Mouse (Mus musculus) neural tube, embryonic 14.5 days (tissue): ENCODE measurements around the gene Btnl2. TPM values are rescaled to one million over a fixed set of nuclear protein-coding genes. Genes with fewer than 3 reads are reported as not detected.
A peak's percentile ranks its signal among the peaks of the same experiment; 100 is the strongest.

Experiments used
- ATAC-seq: fragments of 200-750 bp; cut with Nextera tagmentation; 2 replicates; pipeline ENCODE4 v1.8.0; 2017; ENCODE audit warnings: low read depth, mild to moderate bottlenecking, moderate TSS enrichment, moderate library complexity
- H3K27ac ChIP-seq: fragments of 300-500 bp; sonication (generic); 2 replicates; pipeline ENCODE4 v1.5.1; 2014; ENCODE audit warnings: low read depth, mild to moderate bottlenecking, control low read depth, low read length, moderate library complexity, mixed read lengths
- H3K27me3 ChIP-seq: fragments of 300-500 bp; sonication (generic); 2 replicates; pipeline ENCODE4 v1.6.1; 2014; ENCODE audit warnings: low read length; ENCODE audit not compliant: control insufficient read depth, insufficient read depth
- H3K36me3 ChIP-seq: fragments of 300-500 bp; sonication (generic); 2 replicates; pipeline ENCODE4 v1.6.1; 2014; ENCODE audit warnings: low read length, mixed read lengths; ENCODE audit not compliant: control insufficient read depth, insufficient read depth
- H3K4me1 ChIP-seq: fragments of 300-500 bp; sonication (generic); 2 replicates; pipeline ENCODE4 v1.6.1; 2014; ENCODE audit warnings: low read length; ENCODE audit not compliant: control insufficient read depth, insufficient read depth
- H3K4me2 ChIP-seq: fragments of 300-500 bp; sonication (generic); 2 replicates; pipeline ENCODE4 v1.6.1; 2014; ENCODE audit warnings: mild to moderate bottlenecking, low read depth, low read length, control low read depth
- H3K4me3 ChIP-seq: fragments of 300-500 bp; sonication (generic); 2 replicates; pipeline ENCODE4 v1.5.1; 2014; ENCODE audit warnings: low read depth, low read length, control low read depth, mixed read lengths
- H3K9ac ChIP-seq: fragments of 300-500 bp; sonication (generic); replicated peaks from 2 replicates; pipeline ENCODE4 v1.6.1; 2014; ENCODE audit warnings: low read depth, mild to moderate bottlenecking, control low read depth, low read length, mixed read lengths
- H3K9me3 ChIP-seq: fragments of 300-500 bp; sonication (generic); 2 replicates; pipeline ENCODE4 v1.6.1; 2016; ENCODE audit warnings: low read length; ENCODE audit not compliant: control insufficient read depth
- WGBS: fragments of 180-500 bp; shearing (Covaris S2); extraction: QIAGEN DNeasy Blood & Tissue Kit; methylation state at CpG from one replicate; pipeline ENCODE4 v1.1.7; 2014; 5-methylcytosine and 5-hydroxymethylcytosine counted together
- polyA plus RNA-seq: library from polyadenylated mRNA; unstranded; fragments of >200 nt; fragmentation: Nextera tagmentation; extraction: Ambion mirVana; gene quantifications from 2 replicates; pipeline ENCODE4 v1.2.1, GENCODE M21; 2014

The Btnl2 gene
- polyA plus RNA-seq, 1 experiment from 2014 or later = not detected

GRCm38 (mm10) chr17:34313393-34313792, 41.2 kb upstream of the Btnl2 start:
- ATAC-seq = peak; percentile 68; the same call in 1 of the 2 replicates
- 28% methylated on average over 3 of the region's 3 CpGs for whole genome bisulfite sequencing
- no peaks in the 10 kb centered on the region for H3K36me3 ChIP-seq

GRCm38 (mm10) chr17:34314286-34314685, 40.3 kb upstream of the Btnl2 start:
- H3K4me2 ChIP-seq = no peak overlapping the region
- H3K27me3 ChIP-seq = no peaks in the 10 kb centered on the region
- 74% methylated on average over 9 of the region's 9 CpGs for WGBS
- no peak overlapping the region for H3K9ac ChIP-seq
- no peaks in the 10 kb centered on the region for H3K9me3 ChIP-seq
- H3K36me3 ChIP-seq = no peaks in the 10 kb centered on the region
- ATAC-seq = no peak
- H3K4me1 ChIP-seq = no peaks in the 10 kb centered on the region
- no peak overlapping the region for H3K4me3 ChIP-seq
- no peak overlapping the region for H3K27ac ChIP-seq

More at GRCm38 (mm10) chr17:34313393-34313792, 41.2 kb upstream of the Btnl2 start:
- Histone ChIP-seq H3K9me3 (no peaks in the 10 kb centered on the region), H3K4me3 (no peak overlapping the region), H3K4me2 (no peak overlapping the region), H3K27me3 (no peaks in the 10 kb centered on the region), H3K27ac (no peak overlapping the region), H3K4me1 (no peaks in the 10 kb centered on the region), H3K9ac (no peak overlapping the region)

GRCm38 (mm10) chr17:34315512-34315911, 39.1 kb upstream of the Btnl2 start:
- H3K4me1 ChIP-seq = no peaks in the 10 kb centered on the region
- no peak overlapping the region for H3K4me2 ChIP-seq
- H3K27ac ChIP-seq = no peak overlapping the region
- 73% methylated on average over 1 of the region's 1 CpGs for WGBS
- no peak for ATAC-seq
- no peaks in the 10 kb centered on the region for H3K9me3 ChIP-seq
- H3K9ac ChIP-seq = no peak overlapping the region
- H3K4me3 ChIP-seq = no peak overlapping the region
- H3K36me3 ChIP-seq = no peaks in the 10 kb centered on the region
- no peaks in the 10 kb centered on the region for H3K27me3 ChIP-seq

- H3K27ac ChIP-seq = no peak overlapping the region
- no peaks in the 10 kb centered on the region for H3K27me3 ChIP-seq
- no peak overlapping the region for H3K4me3 ChIP-seq
- H3K9me3 ChIP-seq = no peaks in the 10 kb centered on the region
- no peak overlapping the region for H3K9ac ChIP-seq
- 75% methylated on average over 2 of the region's 2 CpGs for WGBS
- H3K4me1 ChIP-seq = no peaks in the 10 kb centered on the region
- no peaks in the 10 kb centered on the region for H3K36me3 ChIP-seq
- no peak overlapping the region for H3K4me2 ChIP-seq
- no peak for ATAC-seq
These were observed 37.9 kb upstream of the Btnl2 start for GRCm38 (mm10) chr17:34316697-34317096.

- no peaks in the 10 kb centered on the region for H3K4me1 ChIP-seq
- H3K36me3 ChIP-seq = no peaks in the 10 kb centered on the region
- ATAC-seq = no peak
- H3K27me3 ChIP-seq = no peaks in the 10 kb centered on the region
- no peak overlapping the region for H3K4me3 ChIP-seq
- H3K4me2 ChIP-seq = no peak overlapping the region
- no peaks in the 10 kb centered on the region for H3K9me3 ChIP-seq
- H3K27ac ChIP-seq = no peak overlapping the region
- 64% methylated on average over 2 of the region's 2 CpGs for WGBS
- H3K9ac ChIP-seq = no peak overlapping the region
These were observed 37.3 kb upstream of the Btnl2 start for GRCm38 (mm10) chr17:34317275-34317674.

GRCm38 (mm10) chr17:34325436-34325835, 29.2 kb upstream of the Btnl2 start, which contains the start of gene H2-Eb2:
Gene H2-Eb2 (plus strand): TSS chr17:34325665.
- ATAC-seq = no peak
- Histone ChIP-seq H3K9ac (no peak within 1 kb of the TSS), H3K27ac (no peak within 1 kb of the TSS), H3K27me3 (no peaks in the 10 kb centered on the region), H3K4me3 (no peak within 1 kb of the TSS), H3K4me2 (no peak within 1 kb of the TSS), H3K9me3 (no peaks in the 10 kb centered on the region), H3K4me1 (no peaks in the 10 kb centered on the region), H3K36me3 (no peaks in the 10 kb centered on the region)
- 48% methylated on average over 4 of the region's 4 CpGs for WGBS

- no peaks in the 10 kb centered on the region for H3K9me3 ChIP-seq
- H3K27ac ChIP-seq = no peak overlapping the region
- H3K4me1 ChIP-seq = no peaks in the 10 kb centered on the region
- no peak for ATAC-seq
- H3K4me2 ChIP-seq = no peak overlapping the region
- H3K4me3 ChIP-seq = no peak overlapping the region
- WGBS = 89% methylated on average over 3 of the region's 3 CpGs
- H3K36me3 ChIP-seq = no peaks in the 10 kb centered on the region
- no peaks in the 10 kb centered on the region for H3K27me3 ChIP-seq
- H3K9ac ChIP-seq = no peak overlapping the region
These were observed 28.2 kb upstream of the Btnl2 start for GRCm38 (mm10) chr17:34326373-34326772.

GRCm38 (mm10) chr17:34329807-34330206, 24.8 kb upstream of the Btnl2 start:
- no peak for ATAC-seq

GRCm38 (mm10) chr17:34331200-34331599, 23.4 kb upstream of the Btnl2 start:
- no peaks in the 10 kb centered on the region for H3K27me3 ChIP-seq
- no peaks in the 10 kb centered on the region for H3K9me3 ChIP-seq
- H3K4me1 ChIP-seq = no peaks in the 10 kb centered on the region
- no peak overlapping the region for H3K9ac ChIP-seq
- H3K36me3 ChIP-seq = no peaks in the 10 kb centered on the region
- H3K4me3 ChIP-seq = no peak overlapping the region
- H3K4me2 ChIP-seq = no peak overlapping the region
- 96% methylated on average over 1 of the region's 1 CpGs for WGBS
- no peak overlapping the region for H3K27ac ChIP-seq
- ATAC-seq = no peak

More at GRCm38 (mm10) chr17:34329807-34330206, 24.8 kb upstream of the Btnl2 start:
- Histone ChIP-seq H3K9me3 (no peaks in the 10 kb centered on the region), H3K4me3 (no peak overlapping the region), H3K4me1 (no peaks in the 10 kb centered on the region), H3K9ac (no peak overlapping the region), H3K27me3 (no peaks in the 10 kb centered on the region), H3K36me3 (no peaks in the 10 kb centered on the region), H3K4me2 (no peak overlapping the region), H3K27ac (no peak overlapping the region)
- 38% methylated on average over 2 of the region's 2 CpGs for WGBS
